Mouse (Mus musculus) spleen, embryonic (tissue): ENCODE data around the gene Nr1h4.

Source experiments
- CTCF ChIA-PET: fragments of 350-600 bp; sonication (Branson Sonifier 250); formaldehyde crosslinking; loops from one replicate; lab custom pipeline; 2022; lab: Charles Lee

The Nr1h4 gene

GRCm38 (mm10) chr10:89435413-89435812 lies 98.0 kb downstream of the Nr1h4 start:
- CTCF ChIA-PET: interaction anchor here (0.7 kb wide), 1 partner anchor 26 kb away, joined by 9 read pairs; no protein-coding TSS in a partner anchor

- CTCF ChIA-PET: interaction anchor here (0.7 kb wide), 1 partner anchor 27 kb away, joined by 9 read pairs; no protein-coding TSS in a partner anchor
Measured at GRCm38 (mm10) chr10:89434509-89435210, 98.7 kb downstream of the Nr1h4 start.

- CTCF ChIA-PET: no interaction called here
Measured at GRCm38 (mm10) chr10:89432743-89433142, 100.6 kb downstream of the Nr1h4 start.

- CTCF ChIA-PET: no interaction called here
Measured at GRCm38 (mm10) chr10:89430751-89431150, 102.6 kb downstream of the Nr1h4 start.

GRCm38 (mm10) chr10:89424800-89425393 lies 108.5 kb downstream of the Nr1h4 start:
- CTCF ChIA-PET: no interaction called here

GRCm38 (mm10) chr10:89424217-89424616 lies 109.2 kb downstream of the Nr1h4 start:
- CTCF ChIA-PET: no interaction called here

- CTCF ChIA-PET: no interaction called here
Measured at GRCm38 (mm10) chr10:89423164-89423778, 110.1 kb downstream of the Nr1h4 start.

GRCm38 (mm10) chr10:89422504-89423158 lies 110.8 kb downstream of the Nr1h4 start:
- CTCF ChIA-PET: no interaction called here

- CTCF ChIA-PET: interaction anchor here (0.7 kb wide), 1 partner anchor 86 kb away, joined by 3 read pairs; no protein-coding TSS in a partner anchor
Measured at GRCm38 (mm10) chr10:89417966-89418365, 115.4 kb downstream of the Nr1h4 start.

- CTCF ChIA-PET: no interaction called here
Measured at GRCm38 (mm10) chr10:89415478-89415877, 117.9 kb downstream of the Nr1h4 start.

GRCm38 (mm10) chr10:89407551-89407950 lies 125.8 kb downstream of the Nr1h4 start:
- CTCF ChIA-PET: no interaction called here

GRCm38 (mm10) chr10:89406733-89407484 lies 126.5 kb downstream of the Nr1h4 start:
- CTCF ChIA-PET: interaction anchor here (0.7 kb wide), 1 partner anchor 10 kb away, joined by 9 read pairs; no protein-coding TSS in a partner anchor

GRCm38 (mm10) chr10:89404936-89405335 lies 128.4 kb downstream of the Nr1h4 start:
- CTCF ChIA-PET: no interaction called here
